16 mouse cellular contexts compared by ENCODE assay signal in genomic region chrX:130008210-130008609, GRCm38 (mm10).
"Had no signal": no experiment of that assay in that cellular context is flagged by ENCODE, and none has a peak within 500 bp of the region (broad histone marks: within the 10 kb centered on the region; RNA-seq: fewer than 3 reads in every experiment).

No protein-coding gene starts in this region.

- DNase-seq: retina, postnatal 1 day; right cerebral cortex, adult 18-20 months; right cerebral cortex, postnatal 14 days; right cerebral cortex, postnatal 25 days; right cerebral cortex, postnatal 4 days; spleen, adult 18-20 months; thymus, adult 18-20 months; thymus, adult 2 months; thymus, postnatal 14 days; thymus, postnatal 25 days; thymus, postnatal 36 days; thymus, postnatal 4 days had no signal

- H3K4me1 ChIP-seq: neural tube, embryonic 13.5 days; neural tube, embryonic 15.5 days; stomach, embryonic 15.5 days had no signal

- H3K4me3 ChIP-seq: neural tube, embryonic 13.5 days; neural tube, embryonic 15.5 days; stomach, embryonic 15.5 days had no signal

- H3K27me3 ChIP-seq: neural tube, embryonic 13.5 days; neural tube, embryonic 15.5 days; stomach, embryonic 15.5 days had no signal

- H3K9me3 ChIP-seq: neural tube, embryonic 13.5 days; neural tube, embryonic 15.5 days; stomach, embryonic 15.5 days had no signal

- H3K36me3 ChIP-seq: neural tube, embryonic 13.5 days; neural tube, embryonic 15.5 days; stomach, embryonic 15.5 days had no signal

- H3K9ac ChIP-seq: neural tube, embryonic 13.5 days; neural tube, embryonic 15.5 days; stomach, embryonic 15.5 days had no signal

- H3K27ac ChIP-seq: neural tube, embryonic 13.5 days; neural tube, embryonic 15.5 days; stomach, embryonic 15.5 days; stomach, postnatal 0 days had no signal
